Mouse (Mus musculus) megakaryocyte progenitor cell, adult 5-6 weeks (primary cell): ENCODE data around the gene Pygo2. TPM values are rescaled to one million over a fixed set of nuclear protein-coding genes. Genes with fewer than 3 reads are reported as not detected.
A peak's percentile ranks its signal among the peaks of the same experiment; 100 is the strongest.

Experiments used
- ATAC-seq: replicated peaks from 2 replicates; pipeline ENCODE4 v1.8.0; 2016; ENCODE audit warnings: mild to moderate bottlenecking, moderate TSS enrichment, inconsistent platforms; ENCODE audit not compliant: poor library complexity
- total RNA-seq, 2 experiments: library from RNA; stranded (forward) in 1 of 2; stranded (reverse) in 1 of 2; fragments of 157-497, 149-512 nt in 1 of 2; fragments of 200-1000 nt in 1 of 2; gene quantifications; 2 replicates each; pipeline versions ENCODE4 v1.2.3 to v1.2.4; 2015 to 2017

The Pygo2 gene
- total RNA-seq, 2 experiments from 2014 or later, result 12.8 to 25.2 TPM

GRCm38 (mm10) chr3:89392871-89393311 lies 37.1 kb upstream of the Pygo2 start:
- no peak for ATAC-seq

DNA sequence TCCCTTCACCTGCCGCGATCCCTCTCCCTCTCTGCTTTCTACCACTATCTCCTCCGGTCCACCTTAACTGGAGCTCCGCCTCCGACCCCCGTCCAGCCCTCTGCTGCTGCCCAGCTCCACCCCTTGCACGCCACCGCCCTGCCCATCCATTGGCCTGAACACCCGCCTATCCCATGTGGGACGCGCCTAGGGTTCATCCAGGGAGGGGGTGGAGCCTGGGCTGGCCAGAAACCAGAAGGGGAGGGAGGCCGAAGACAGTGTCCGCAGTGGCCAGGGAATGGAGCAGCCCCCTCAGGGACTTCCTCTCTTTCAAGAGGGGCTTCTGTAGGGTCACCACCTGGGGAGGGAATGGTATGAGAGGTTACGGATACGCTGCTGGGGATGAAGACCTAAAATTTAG lies 36.4 kb upstream of the Pygo2 start:
- peak; percentile 78 for ATAC-seq

- ATAC-seq, result peak; percentile 57
These were observed 35.8 kb upstream of the Pygo2 start, which contains the start of gene Zbtb7b for GRCm38 (mm10) chr3:89394006-89394893. Zbtb7b (minus strand) TSS chr3:89394776.

GRCm38 (mm10) chr3:89394894-89395256 lies 35.1 kb upstream of the Pygo2 start:
- ATAC-seq, result peak; percentile 27

DNA sequence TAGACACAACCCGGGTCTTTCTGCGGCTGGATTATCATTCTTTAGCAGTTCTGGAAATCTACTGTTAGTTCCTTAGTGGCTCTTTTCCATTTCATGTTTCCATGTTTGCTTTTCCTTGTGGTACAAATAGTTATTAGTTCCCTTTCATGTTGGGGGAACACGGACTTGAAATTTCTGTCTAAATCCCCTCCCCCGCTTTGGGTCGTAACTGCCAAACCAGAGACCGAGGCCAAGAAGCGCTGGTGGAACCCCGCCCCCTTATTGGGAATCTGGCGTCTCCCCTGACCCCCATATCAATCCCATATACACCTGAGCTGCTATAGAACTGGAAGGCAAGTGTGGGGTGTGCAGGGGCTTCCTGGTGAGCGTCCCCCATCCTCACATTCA lies 34.6 kb upstream of the Pygo2 start:
- ATAC-seq, result no peak

DNA sequence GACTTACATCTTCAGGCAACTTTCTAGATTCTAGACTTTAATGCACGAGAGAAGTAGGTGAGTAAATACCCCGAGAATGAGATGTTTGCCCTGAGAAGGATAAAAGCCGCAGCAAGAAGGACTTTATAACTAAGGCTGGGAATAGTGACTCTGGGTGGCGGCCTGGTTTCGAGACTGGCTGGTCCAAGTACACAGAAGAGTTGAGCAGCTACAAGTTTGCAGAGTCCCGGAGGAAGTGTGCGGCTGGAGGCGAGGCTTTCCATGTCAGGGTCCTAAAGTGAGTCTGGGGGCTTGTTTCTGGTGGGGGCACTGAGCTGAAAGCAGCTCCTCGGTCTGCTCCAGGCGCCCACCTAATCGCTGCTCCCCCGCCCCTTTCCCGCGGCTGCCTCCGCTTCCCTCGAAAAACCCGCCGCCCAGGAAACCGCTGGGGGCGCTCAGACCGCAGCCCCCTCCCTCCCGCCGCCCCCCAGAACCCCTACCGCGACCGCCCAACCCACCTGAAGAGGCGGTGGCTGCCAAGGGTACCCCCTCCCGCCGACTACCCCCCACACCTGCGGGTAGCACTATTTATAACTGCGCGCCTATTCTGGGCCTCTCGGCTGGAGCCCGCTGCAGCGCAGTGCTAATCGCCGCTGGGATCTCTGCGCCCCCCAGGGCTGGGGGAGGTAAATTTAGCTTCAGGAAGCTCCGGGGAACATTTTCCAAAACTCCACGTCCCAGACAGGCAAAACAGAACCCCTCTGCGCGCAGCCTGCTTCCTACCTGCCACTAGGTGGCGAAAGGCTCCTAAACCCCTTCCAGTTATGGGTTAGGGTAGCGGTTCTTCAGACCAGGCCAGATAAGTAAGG lies 34.0 kb upstream of the Pygo2 start:
- peak; percentile 15; the same call in 1 of the 2 replicates for ATAC-seq

- no peak for ATAC-seq
These were observed 33.4 kb upstream of the Pygo2 start for GRCm38 (mm10) chr3:89396654-89397005.

GRCm38 (mm10) chr3:89401329-89401728 lies 28.7 kb upstream of the Pygo2 start:
- ATAC-seq, result no peak

GRCm38 (mm10) chr3:89402693-89403092 lies 27.3 kb upstream of the Pygo2 start, which contains the start of gene Lenep:
Lenep (minus strand) TSS chr3:89402793.
- no peak for ATAC-seq

GRCm38 (mm10) chr3:89406887-89407286 lies 23.1 kb upstream of the Pygo2 start:
- no peak for ATAC-seq

- ATAC-seq, result no peak
These were observed 21.6 kb upstream of the Pygo2 start for GRCm38 (mm10) chr3:89408448-89408847.

GRCm38 (mm10) chr3:89409701-89410100 lies 20.3 kb upstream of the Pygo2 start:
- no peak for ATAC-seq

GRCm38 (mm10) chr3:89410864-89411263 lies 19.1 kb upstream of the Pygo2 start:
- no peak for ATAC-seq

- ATAC-seq, result peak; percentile 100
These were observed 18.3 kb upstream of the Pygo2 start, which contains the start of gene Flad1 for GRCm38 (mm10) chr3:89411490-89412393. Flad1 (minus strand) TSS chr3:89411870.

GRCm38 (mm10) chr3:89416158-89416557 lies 13.9 kb upstream of the Pygo2 start:
- ATAC-seq, result no peak

DNA sequence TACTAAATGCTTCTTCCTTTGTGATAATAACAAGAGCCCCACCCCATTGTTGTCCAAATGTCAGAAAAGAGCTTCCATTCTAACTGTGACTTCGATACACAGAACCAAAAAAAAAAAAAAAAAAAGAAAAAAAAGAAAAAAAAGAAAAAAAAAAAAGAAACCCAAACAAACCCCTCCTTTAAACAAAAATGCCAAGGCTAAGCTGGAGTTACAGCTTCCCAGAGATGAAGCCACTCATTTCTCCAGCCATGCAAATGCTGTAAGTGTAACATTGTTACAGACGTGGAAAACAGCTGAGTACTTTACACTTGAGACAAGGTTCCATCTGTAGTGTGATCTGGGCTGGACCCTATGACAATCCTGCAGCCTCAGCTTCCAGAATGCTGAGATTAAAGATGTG lies 12.9 kb upstream of the Pygo2 start:
- ATAC-seq, result no peak

GRCm38 (mm10) chr3:89417840-89418169 lies 12.2 kb upstream of the Pygo2 start:
- peak; percentile 15; the same call in 1 of the 2 replicates for ATAC-seq

GRCm38 (mm10) chr3:89418170-89418860 lies 11.7 kb upstream of the Pygo2 start, which contains the start of the genes Cks1b and Shc1:
Cks1b (minus strand) TSS chr3:89418383.
Shc1 (plus strand) TSS chr3:89418443.
- ATAC-seq, result peak; percentile 86

GRCm38 (mm10) chr3:89418861-89419250 lies 11.2 kb upstream of the Pygo2 start:
- ATAC-seq, result no peak

DNA sequence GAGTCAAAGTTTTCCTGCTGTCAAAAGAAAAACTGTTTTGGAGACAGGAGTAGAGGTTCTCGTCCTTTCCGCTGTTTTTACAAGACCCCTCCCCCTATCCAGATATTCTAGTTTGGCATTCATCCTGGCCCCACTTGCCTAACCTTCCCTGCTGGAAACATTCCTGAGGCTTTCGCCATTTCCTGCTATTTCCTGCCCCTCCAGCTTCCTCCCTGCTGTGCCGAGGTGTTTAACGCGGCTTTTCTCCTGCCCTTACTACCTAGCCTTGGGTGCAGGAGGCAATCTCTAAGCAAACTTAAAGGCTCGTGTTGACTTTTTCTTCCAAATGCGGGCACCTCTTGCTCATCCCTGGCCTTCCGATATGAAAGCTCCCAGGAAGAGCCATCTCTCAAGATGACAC lies 10.4 kb upstream of the Pygo2 start:
- ATAC-seq, result no peak
